Mouse (Mus musculus): ENCODE results near the gene Spata45. TPM values are rescaled to one million over a fixed set of nuclear protein-coding genes. Genes with fewer than 3 reads are reported as not detected.
A peak's percentile ranks its signal among the peaks of the same experiment; 100 is the strongest.
"Not testable (repeated sequence)": the region's sequence is repeated elsewhere in the genome, so short reads cannot be mapped to it uniquely, and the experiment has no call there.

Gene Spata45
- polyA plus RNA-seq, 1 experiment = not detected

DNA sequence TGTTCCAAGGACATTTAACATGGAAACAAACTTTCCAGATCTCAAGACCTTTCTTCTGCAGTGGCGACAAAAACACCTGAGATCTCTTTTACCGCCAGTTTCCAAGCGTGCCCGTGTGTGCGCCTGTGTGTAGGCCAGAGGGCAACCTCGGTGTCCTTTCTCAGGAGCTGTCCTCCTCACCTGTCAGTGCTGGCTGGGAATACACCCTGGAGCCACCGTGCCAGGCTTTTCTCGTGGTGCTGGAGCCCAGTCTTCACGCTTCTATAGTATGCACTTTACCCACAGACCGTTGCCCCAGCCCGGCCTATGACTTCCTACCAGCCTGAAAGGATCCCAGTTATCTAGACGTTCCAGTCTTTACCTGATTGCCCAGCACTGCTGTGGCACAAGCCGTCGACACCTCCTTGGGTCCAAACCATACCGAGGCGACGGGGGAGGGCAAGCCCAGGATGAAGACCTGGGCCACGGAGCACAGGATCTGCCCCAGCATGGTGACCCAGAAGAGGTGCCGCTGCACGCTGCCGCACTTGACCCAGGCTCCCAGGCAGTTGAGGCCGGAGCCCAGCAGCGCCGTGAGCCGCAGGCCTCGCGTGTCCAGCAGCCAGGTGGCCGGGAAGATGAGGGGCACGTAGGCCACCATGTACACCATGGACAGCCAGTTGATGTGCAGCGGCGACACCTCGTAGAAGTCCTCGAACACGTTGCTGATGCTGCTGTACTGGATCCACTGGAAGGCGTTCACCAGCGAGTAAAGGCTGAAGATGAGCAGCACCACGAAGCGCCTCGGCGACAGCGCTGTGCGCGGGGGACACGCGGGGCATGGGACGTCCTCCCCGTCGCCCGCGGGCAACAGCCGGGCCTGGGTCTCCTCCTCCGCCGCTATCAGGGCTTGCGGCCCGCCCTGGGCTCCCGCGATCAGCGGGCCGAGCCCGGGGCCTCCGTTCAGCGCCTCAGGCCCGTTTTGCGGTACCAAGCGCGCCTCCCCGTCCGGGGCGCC, 11.1 kb upstream of the Spata45 start:
- WGBS = 6% methylated on average over 69 of the region's 69 CpGs
- DNase-seq = peak; percentile 25
- no peaks in the 10 kb centered on the region for H3K36me3 ChIP-seq (ENCODE audit: control insufficient read depth, insufficient read depth, low read length)
- H3K4me3 ChIP-seq (ENCODE audit: insufficient read depth, low read depth, low read length) = peak overlapping the region; percentile 54
- TF ChIP-seq POLR2A (IDR thresholded peaks at IDR 0.05; ENCODE audit: low read depth, low read length) (no peak), CTCF (conservative IDR thresholded peaks at IDR 0.05; ENCODE audit: insufficient read depth, insufficient read length, low read depth, low read length) (no peak)
- H3K4me1 ChIP-seq (ENCODE audit: control insufficient read depth, insufficient read depth, low read length) = peaks cover 8% of the 10 kb centered on the region; the same call in 1 of the 2 replicates
- H3K27me3 ChIP-seq (replicated peaks; ENCODE audit: control insufficient read depth, insufficient read depth, low read length) = no peaks in the 10 kb centered on the region
- H3K27ac ChIP-seq (ENCODE audit: insufficient read depth, low read depth, low read length) = peak overlapping the region; percentile 50

DNA sequence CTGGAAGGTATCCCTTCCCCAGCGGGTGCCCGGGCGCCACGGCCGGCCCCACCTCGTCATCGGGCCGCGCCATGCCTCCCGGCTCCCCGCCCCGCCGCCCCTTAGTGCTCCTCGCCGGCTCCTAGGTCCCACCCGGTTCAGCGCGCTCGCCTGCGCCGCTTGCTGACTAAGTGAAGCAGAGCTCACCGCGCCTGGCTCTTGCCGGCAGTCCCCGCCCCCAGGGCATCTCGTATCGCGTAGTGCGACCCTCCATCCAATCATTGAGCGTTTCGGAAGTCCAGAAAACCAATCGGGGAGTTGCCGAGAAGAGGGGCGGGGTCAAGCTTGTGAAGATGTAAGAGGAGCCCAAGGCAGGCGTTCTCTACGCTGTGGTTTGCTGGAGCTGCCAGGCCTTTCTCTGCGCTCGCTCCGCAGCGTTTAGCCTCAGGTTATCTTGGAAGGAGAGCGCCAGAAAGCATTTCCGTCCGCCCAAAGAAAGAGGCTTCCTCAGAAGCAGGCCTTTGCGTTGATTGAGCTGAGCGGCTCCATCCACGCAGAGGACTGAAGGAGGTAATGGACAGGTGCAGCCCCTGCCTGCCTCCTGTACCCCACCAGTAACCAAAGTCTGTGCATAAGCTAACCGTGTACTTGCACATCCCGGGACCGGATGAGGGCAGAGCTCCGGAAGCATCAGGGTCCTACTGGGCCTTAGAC, 10.3 kb upstream of the Spata45 start, which contains the start of gene Flvcr1:
Gene Flvcr1, minus strand, starts transcription at position 138 of the 693 bp plus-strand sequence.
- 2% methylated on average over 50 of the region's 50 CpGs for WGBS
- no peak for TF ChIP-seq CTCF (conservative IDR thresholded peaks at IDR 0.05; ENCODE audit: insufficient read depth, insufficient read length, low read depth, low read length)
- peak; percentile 72 for TF ChIP-seq POLR2A (IDR thresholded peaks at IDR 0.05; ENCODE audit: low read depth, low read length)
- Histone ChIP-seq H3K27me3 (replicated peaks; ENCODE audit: control insufficient read depth, insufficient read depth, low read length) (no peaks in the 10 kb centered on the region), H3K36me3 (ENCODE audit: control insufficient read depth, insufficient read depth, low read length) (no peaks in the 10 kb centered on the region), H3K4me3 (ENCODE audit: insufficient read depth, low read depth, low read length) (peak within 1 kb of the TSS; percentile 54), H3K4me1 (ENCODE audit: control insufficient read depth, insufficient read depth, low read length) (peaks cover 8% of the 10 kb centered on the region; the same call in 1 of the 2 replicates), H3K27ac (ENCODE audit: insufficient read depth, low read depth, low read length) (peak within 1 kb of the TSS; percentile 50)
- peak; percentile 99 for DNase-seq

DNA sequence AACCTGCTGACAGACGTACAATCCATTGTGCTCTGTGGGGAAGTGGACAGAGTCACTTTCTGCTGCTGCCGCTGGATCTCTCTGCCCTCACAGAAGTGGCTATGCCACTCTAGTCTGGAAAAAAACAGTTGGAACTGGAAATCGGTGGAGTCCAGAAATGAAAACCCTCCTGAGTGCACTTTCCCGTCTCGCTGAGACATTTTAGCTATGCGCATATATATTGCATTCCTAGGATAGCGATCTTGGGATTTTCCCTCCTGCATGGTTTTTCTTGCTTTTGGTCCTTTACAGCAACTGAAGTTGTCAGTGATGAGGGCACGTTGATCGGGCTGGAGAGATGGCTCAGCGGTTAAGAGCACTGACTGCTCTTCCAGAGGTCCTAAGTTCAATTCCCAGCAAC, 6.3 kb upstream of the Spata45 start:
- H3K27me3 ChIP-seq (replicated peaks; ENCODE audit: control insufficient read depth, insufficient read depth, low read length) = no peaks in the 10 kb centered on the region
- H3K27ac ChIP-seq (ENCODE audit: insufficient read depth, low read depth, low read length) = peak overlapping the region; percentile 31; the same call in 1 of the 2 replicates
- DNase-seq = peak; percentile 37
- H3K4me3 ChIP-seq (ENCODE audit: insufficient read depth, low read depth, low read length) = no peak overlapping the region
- 28% methylated on average over 10 of the region's 10 CpGs for WGBS
- TF ChIP-seq POLR2A (IDR thresholded peaks at IDR 0.05; ENCODE audit: low read depth, low read length) (no peak), CTCF (conservative IDR thresholded peaks at IDR 0.05; ENCODE audit: insufficient read depth, insufficient read length, low read depth, low read length) (no peak)
- H3K36me3 ChIP-seq (ENCODE audit: control insufficient read depth, insufficient read depth, low read length) = no peaks in the 10 kb centered on the region
- peaks cover 8% of the 10 kb centered on the region; the same call in 1 of the 2 replicates for H3K4me1 ChIP-seq (ENCODE audit: control insufficient read depth, insufficient read depth, low read length)

DNA sequence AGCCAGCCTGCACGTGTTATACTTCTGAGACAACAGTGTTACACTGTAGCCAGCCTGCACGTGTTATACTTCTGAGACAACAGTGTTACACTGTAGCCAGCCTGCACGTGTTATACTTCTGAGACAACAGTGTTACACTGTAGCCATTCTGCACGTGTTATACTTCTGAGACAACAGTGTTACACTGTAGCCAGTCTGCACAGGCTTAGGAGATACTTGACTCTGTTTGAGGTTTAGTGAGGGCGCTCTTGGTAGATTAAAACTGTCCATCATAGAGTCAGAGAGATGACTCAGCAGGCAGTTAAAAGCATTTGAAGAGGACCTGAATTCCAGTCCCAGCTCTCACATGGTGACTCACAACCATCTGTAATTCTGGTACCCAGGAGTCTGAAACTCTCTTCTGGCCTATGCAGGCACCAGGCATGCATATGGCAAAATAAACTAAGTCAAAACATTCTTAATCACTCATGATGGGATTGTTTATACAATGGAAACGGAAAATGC, 5.5 kb upstream of the Spata45 start:
- H3K27ac ChIP-seq (ENCODE audit: insufficient read depth, low read depth, low read length); H3K4me3 ChIP-seq (ENCODE audit: insufficient read depth, low read depth, low read length); DNase-seq; H3K36me3 ChIP-seq (ENCODE audit: control insufficient read depth, insufficient read depth, low read length); H3K4me1 ChIP-seq (ENCODE audit: control insufficient read depth, insufficient read depth, low read length); H3K27me3 ChIP-seq (replicated peaks; ENCODE audit: control insufficient read depth, insufficient read depth, low read length): not testable (repeated sequence)
- 80% methylated on average over 6 of the region's 6 CpGs for WGBS

DNA sequence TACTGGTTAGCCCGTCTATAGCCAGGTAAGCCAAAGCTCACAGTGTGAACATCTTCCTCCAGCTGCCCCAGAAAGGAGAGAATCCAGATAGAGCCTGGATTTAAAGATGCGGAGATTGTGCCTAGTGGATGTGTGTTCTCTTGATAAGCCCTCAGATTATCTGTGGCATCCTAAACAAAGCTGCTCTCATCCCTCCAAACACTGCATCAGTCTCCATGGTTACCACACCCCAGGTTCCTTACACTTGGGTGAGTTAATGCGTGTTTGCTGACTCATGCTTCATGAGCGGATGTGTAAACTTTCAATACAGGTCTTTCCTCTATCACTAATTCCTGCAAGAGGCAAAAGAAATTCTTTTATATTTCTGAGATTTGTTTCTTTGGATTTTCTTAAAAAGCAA, 790 bp upstream of the Spata45 start:
- no peaks in the 10 kb centered on the region for H3K4me1 ChIP-seq (ENCODE audit: control insufficient read depth, insufficient read depth, low read length)
- 72% methylated on average over 4 of the region's 4 CpGs for WGBS
- H3K27me3 ChIP-seq (replicated peaks; ENCODE audit: control insufficient read depth, insufficient read depth, low read length) = no peaks in the 10 kb centered on the region
- TF ChIP-seq POLR2A (IDR thresholded peaks at IDR 0.05; ENCODE audit: low read depth, low read length) (no peak), CTCF (conservative IDR thresholded peaks at IDR 0.05; ENCODE audit: insufficient read depth, insufficient read length, low read depth, low read length) (no peak)
- no peak overlapping the region for H3K27ac ChIP-seq (ENCODE audit: insufficient read depth, low read depth, low read length)
- H3K4me3 ChIP-seq (ENCODE audit: insufficient read depth, low read depth, low read length) = no peak overlapping the region
- DNase-seq = no peak
- no peaks in the 10 kb centered on the region for H3K36me3 ChIP-seq (ENCODE audit: control insufficient read depth, insufficient read depth, low read length)

DNA sequence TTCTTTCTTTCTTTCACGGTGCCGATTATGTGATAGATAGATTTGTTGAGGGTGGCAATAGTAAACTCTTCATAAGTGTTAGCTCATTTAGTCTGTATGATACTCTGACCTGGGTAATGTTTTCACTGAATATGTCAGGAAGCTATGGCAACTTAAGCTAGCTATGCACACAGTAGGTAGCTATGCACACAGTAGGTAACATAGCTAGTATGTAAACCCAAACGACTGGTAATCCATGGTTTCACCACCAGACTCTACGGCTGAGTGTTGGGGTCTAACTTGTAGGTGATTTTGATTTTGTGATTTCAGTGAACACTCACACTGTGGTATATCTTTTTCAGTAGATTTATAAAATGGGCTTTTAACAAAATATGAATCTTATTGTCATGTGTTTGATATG, 1.6 kb downstream of the Spata45 start:
- Histone ChIP-seq H3K27ac (ENCODE audit: insufficient read depth, low read depth, low read length) (no peak overlapping the region), H3K4me1 (ENCODE audit: control insufficient read depth, insufficient read depth, low read length) (no peaks in the 10 kb centered on the region), H3K27me3 (replicated peaks; ENCODE audit: control insufficient read depth, insufficient read depth, low read length) (no peaks in the 10 kb centered on the region), H3K4me3 (ENCODE audit: insufficient read depth, low read depth, low read length) (no peak overlapping the region), H3K36me3 (ENCODE audit: control insufficient read depth, insufficient read depth, low read length) (no peaks in the 10 kb centered on the region)
- 91% methylated on average over 4 of the region's 4 CpGs for WGBS
- DNase-seq = no peak
- no peak for TF ChIP-seq CTCF (conservative IDR thresholded peaks at IDR 0.05; ENCODE audit: insufficient read depth, insufficient read length, low read depth, low read length)
- no peak for TF ChIP-seq POLR2A (IDR thresholded peaks at IDR 0.05; ENCODE audit: low read depth, low read length)

DNA sequence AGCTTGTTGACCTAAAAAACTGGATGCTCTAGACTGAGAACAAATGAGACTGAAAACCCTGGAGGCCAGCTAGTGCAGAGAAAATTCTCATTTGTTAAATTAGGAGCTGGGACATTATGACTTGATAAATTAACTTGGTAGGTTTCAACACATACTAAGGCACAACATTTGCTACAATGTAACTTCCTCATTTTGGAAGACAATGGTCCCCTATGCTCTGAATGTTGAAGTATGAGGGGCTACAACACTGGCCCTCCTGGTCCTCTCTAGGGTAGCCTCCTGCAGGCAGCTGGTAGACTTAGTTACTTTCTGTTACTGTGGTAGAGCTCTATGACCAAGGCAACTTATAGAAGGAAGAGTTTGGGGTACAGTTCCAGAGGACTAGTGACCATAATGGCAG, 4.9 kb downstream of the Spata45 start:
- Histone ChIP-seq H3K27me3 (replicated peaks; ENCODE audit: control insufficient read depth, insufficient read depth, low read length) (no peaks in the 10 kb centered on the region), H3K36me3 (ENCODE audit: control insufficient read depth, insufficient read depth, low read length) (no peaks in the 10 kb centered on the region), H3K4me1 (ENCODE audit: control insufficient read depth, insufficient read depth, low read length) (no peaks in the 10 kb centered on the region), H3K4me3 (ENCODE audit: insufficient read depth, low read depth, low read length) (no peak overlapping the region), H3K27ac (ENCODE audit: insufficient read depth, low read depth, low read length) (no peak overlapping the region)
- TF ChIP-seq POLR2A (IDR thresholded peaks at IDR 0.05; ENCODE audit: low read depth, low read length) = no peak
- TF ChIP-seq CTCF (conservative IDR thresholded peaks at IDR 0.05; ENCODE audit: insufficient read depth, insufficient read length, low read depth, low read length) = no peak
- DNase-seq = no peak

Measured in kidney, adult 2 months (tissue).